Mouse (Mus musculus): ENCODE measurements at regions not wholly inside any gene's neighbourhood (a gene's known extent, or its start where the extent isn't known, plus 50 kb on each side); places are given as distances from the start of the nearest gene placed in this dataset.

DNA sequence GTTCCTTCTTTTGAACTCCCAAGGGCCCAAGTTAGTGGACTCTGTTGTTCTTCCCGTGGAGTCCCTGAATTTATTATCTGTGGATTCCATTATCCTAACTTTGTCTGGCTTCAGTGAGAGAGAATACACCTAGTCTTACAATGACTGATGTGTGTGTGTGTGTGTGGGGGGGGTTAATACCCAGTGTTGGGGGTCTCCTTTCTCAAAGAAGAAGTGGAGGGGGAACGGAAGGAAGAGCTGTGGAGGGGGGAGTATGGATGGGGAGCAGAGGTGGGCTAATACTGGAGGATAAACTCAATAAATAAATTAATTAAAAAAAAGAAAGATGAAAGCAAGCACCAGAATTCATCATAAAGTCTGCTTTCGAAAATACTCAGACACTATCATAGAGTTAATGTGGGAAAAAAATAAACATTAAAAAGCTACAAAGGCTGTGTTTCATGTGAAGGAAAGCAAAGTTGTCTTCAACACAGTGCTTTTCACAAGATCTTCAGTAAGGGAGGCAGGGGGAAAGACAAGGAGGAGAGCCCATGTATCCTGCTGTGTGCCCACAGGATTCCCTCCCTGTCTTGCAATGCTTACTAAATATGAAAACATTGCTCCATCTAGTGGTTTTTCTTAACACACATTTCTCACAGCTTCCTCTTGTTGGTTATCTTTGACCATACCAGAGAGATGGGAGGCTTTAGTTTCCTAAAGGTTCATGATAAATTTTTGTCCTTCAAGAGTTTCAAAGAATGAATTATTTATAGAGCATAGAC, 173.4 kb upstream of the A1bg start:
- 77% methylated on average over 3 of the region's 3 CpGs for WGBS
- H3K4me1 ChIP-seq: no peaks in the 10 kb centered on the region
- no peak overlapping the region for H3K9ac ChIP-seq
- H3K4me3 ChIP-seq: no peak overlapping the region
- H3K27me3 ChIP-seq (replicated peaks): no peaks in the 10 kb centered on the region
- H3K9me3 ChIP-seq: no peaks in the 10 kb centered on the region
- no peak overlapping the region for H3K27ac ChIP-seq (replicated peaks)
- no peaks in the 10 kb centered on the region for H3K36me3 ChIP-seq
- no peak for ATAC-seq (ENCODE audit: extremely low read depth, insufficient number of reproducible peaks, low FRiP score, low TSS enrichment)
- H3K4me2 ChIP-seq: no peak overlapping the region

GRCm38 (mm10) chr15:61055017-61055609, 132.3 kb upstream of the A1bg start:
- Histone ChIP-seq H3K4me1 (no peaks in the 10 kb centered on the region), H3K36me3 (no peaks in the 10 kb centered on the region), H3K4me3 (no peak overlapping the region), H3K4me2 (no peak overlapping the region), H3K27me3 (replicated peaks) (no peaks in the 10 kb centered on the region), H3K9ac (no peak overlapping the region), H3K27ac (replicated peaks) (no peak overlapping the region), H3K9me3 (no peaks in the 10 kb centered on the region)
- no peak for ATAC-seq (ENCODE audit: extremely low read depth, insufficient number of reproducible peaks, low FRiP score, low TSS enrichment)
- WGBS: 67% methylated on average over 7 of the region's 7 CpGs

GRCm38 (mm10) chr15:61051363-61051762, 128.6 kb upstream of the A1bg start:
- ATAC-seq (ENCODE audit: extremely low read depth, insufficient number of reproducible peaks, low FRiP score, low TSS enrichment): no peak
- H3K4me3 ChIP-seq: no peak overlapping the region
- H3K36me3 ChIP-seq: no peaks in the 10 kb centered on the region
- H3K9me3 ChIP-seq: no peaks in the 10 kb centered on the region
- no peak overlapping the region for H3K4me2 ChIP-seq
- H3K27me3 ChIP-seq (replicated peaks): no peaks in the 10 kb centered on the region
- no peak overlapping the region for H3K27ac ChIP-seq (replicated peaks)
- H3K9ac ChIP-seq: no peak overlapping the region
- H3K4me1 ChIP-seq: no peaks in the 10 kb centered on the region
- WGBS: 58% methylated on average over 4 of the region's 4 CpGs

DNA sequence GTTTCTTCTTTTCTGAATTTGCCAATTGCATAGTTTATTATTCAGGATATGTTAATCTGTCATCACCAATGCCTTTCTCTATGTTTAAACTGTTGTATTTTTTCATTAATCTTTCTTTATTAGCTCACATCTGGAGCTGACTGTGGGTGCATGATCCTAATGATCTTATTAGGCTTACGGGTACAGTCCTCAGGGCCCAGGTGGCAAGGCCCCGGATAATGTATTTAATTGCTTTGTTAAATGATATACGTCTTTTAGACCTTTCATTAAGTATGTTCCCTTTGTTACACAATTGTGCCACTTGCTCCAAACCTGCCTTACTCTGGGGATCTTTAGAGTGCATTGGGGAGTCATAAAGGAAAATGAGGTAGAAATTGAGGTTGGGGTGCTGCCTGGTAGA, 86.7 kb upstream of the A1bg start:
- H3K4me3 ChIP-seq: no peak overlapping the region
- H3K4me1 ChIP-seq: no peaks in the 10 kb centered on the region
- no peak overlapping the region for H3K9ac ChIP-seq
- H3K4me2 ChIP-seq: no peak overlapping the region
- no peaks in the 10 kb centered on the region for H3K36me3 ChIP-seq
- H3K27me3 ChIP-seq (replicated peaks): no peaks in the 10 kb centered on the region
- no peaks in the 10 kb centered on the region for H3K9me3 ChIP-seq
- no peak for ATAC-seq (ENCODE audit: extremely low read depth, insufficient number of reproducible peaks, low FRiP score, low TSS enrichment)
- 77% methylated on average over 3 of the region's 3 CpGs for WGBS
- H3K27ac ChIP-seq (replicated peaks): no peak overlapping the region

DNA sequence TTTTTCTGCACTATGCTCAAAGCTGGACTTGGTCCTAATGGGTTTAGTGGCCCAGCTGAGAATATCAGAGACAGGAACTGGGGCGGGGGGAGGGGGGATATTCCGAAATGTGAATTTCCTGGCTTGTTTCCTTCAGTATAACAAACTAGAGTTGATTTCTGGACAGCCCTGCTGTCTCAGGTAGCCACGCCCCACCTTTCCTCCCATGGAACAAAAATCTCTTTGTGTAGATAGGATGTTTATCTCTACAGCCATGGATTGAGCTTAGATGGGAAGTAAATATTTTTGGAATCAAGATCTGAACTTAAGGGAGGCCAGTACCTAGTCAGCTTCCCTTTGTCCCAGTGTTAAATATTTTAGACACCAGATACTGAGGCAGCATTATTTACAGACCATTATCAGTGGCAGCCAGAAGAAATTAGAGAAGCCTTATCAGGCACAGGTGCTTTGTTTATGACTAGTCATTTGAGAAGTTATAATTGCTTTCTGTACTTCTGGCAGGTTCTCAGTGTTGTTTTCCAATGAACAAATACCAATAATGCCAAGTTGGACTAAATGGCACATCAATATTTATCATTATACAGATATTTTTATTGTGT, 84.7 kb upstream of the A1bg start:
- no peaks in the 10 kb centered on the region for H3K9me3 ChIP-seq
- WGBS: 73% methylated on average over 3 of the region's 3 CpGs
- H3K9ac ChIP-seq: no peak overlapping the region
- H3K4me1 ChIP-seq: no peaks in the 10 kb centered on the region
- H3K36me3 ChIP-seq: no peaks in the 10 kb centered on the region
- no peak for ATAC-seq (ENCODE audit: extremely low read depth, insufficient number of reproducible peaks, low FRiP score, low TSS enrichment)
- H3K27ac ChIP-seq (replicated peaks): no peak overlapping the region
- H3K4me3 ChIP-seq: no peak overlapping the region
- no peaks in the 10 kb centered on the region for H3K27me3 ChIP-seq (replicated peaks)
- no peak overlapping the region for H3K4me2 ChIP-seq

GRCm38 (mm10) chr15:61006608-61007007, 83.8 kb upstream of the A1bg start:
- no peak overlapping the region for H3K27ac ChIP-seq (replicated peaks)
- H3K9me3 ChIP-seq: no peaks in the 10 kb centered on the region
- H3K9ac ChIP-seq: no peak overlapping the region
- ATAC-seq (ENCODE audit: extremely low read depth, insufficient number of reproducible peaks, low FRiP score, low TSS enrichment): no peak
- 67% methylated on average over 4 of the region's 4 CpGs for WGBS
- no peaks in the 10 kb centered on the region for H3K27me3 ChIP-seq (replicated peaks)
- H3K36me3 ChIP-seq: no peaks in the 10 kb centered on the region
- H3K4me2 ChIP-seq: no peak overlapping the region
- H3K4me3 ChIP-seq: no peak overlapping the region
- H3K4me1 ChIP-seq: no peaks in the 10 kb centered on the region

DNA sequence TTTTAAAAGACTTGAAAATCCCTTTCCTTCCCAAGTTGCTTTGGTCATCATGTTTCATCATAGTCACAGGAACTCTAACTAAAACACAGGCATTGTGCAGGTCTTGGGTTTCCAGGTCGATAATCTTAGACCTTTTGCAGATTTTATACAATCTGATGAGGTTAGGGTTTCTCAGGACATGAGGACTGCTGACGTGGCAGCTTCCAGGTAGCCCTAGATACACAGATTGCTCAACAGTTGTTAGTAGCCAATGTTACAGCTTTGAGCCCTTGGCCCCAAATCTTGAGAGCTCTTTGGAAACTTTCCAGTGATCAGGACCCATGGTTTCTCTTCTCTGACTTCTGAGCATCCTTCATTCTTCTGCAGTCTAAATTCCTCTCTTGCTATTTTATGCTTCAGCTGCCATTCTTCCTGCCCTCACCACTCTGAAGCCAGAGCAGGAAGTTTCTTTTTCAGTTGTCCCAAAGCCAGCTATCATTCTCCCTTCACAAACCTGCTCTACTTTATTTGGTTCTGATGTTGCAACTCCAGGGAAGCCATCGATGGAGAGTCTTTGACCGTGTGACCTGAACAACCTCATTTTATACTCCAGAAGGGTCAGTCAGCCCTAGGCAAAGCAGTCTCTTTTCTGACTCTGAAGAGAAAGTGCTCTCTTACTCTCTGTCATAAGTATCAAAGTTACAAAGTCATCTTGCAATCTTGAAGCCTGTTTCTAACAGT, 71.3 kb upstream of the A1bg start:
- Histone ChIP-seq H3K27me3 (replicated peaks) (no peaks in the 10 kb centered on the region), H3K9ac (no peak overlapping the region), H3K4me2 (no peak overlapping the region), H3K36me3 (no peaks in the 10 kb centered on the region), H3K4me3 (no peak overlapping the region), H3K4me1 (no peaks in the 10 kb centered on the region), H3K9me3 (no peaks in the 10 kb centered on the region), H3K27ac (replicated peaks) (no peak overlapping the region)
- WGBS: 70% methylated on average over 4 of the region's 4 CpGs
- ATAC-seq (ENCODE audit: extremely low read depth, insufficient number of reproducible peaks, low FRiP score, low TSS enrichment): no peak

GRCm38 (mm10) chr15:60993394-60993793, 70.6 kb upstream of the A1bg start:
- Histone ChIP-seq H3K4me1 (no peaks in the 10 kb centered on the region), H3K4me2 (no peak overlapping the region), H3K9ac (no peak overlapping the region), H3K4me3 (no peak overlapping the region), H3K27ac (replicated peaks) (no peak overlapping the region), H3K36me3 (no peaks in the 10 kb centered on the region), H3K27me3 (replicated peaks) (no peaks in the 10 kb centered on the region), H3K9me3 (no peaks in the 10 kb centered on the region)
- ATAC-seq (ENCODE audit: extremely low read depth, insufficient number of reproducible peaks, low FRiP score, low TSS enrichment): no peak; the same call in 1 of the 2 replicates
- WGBS: 78% methylated on average over 2 of the region's 2 CpGs

DNA sequence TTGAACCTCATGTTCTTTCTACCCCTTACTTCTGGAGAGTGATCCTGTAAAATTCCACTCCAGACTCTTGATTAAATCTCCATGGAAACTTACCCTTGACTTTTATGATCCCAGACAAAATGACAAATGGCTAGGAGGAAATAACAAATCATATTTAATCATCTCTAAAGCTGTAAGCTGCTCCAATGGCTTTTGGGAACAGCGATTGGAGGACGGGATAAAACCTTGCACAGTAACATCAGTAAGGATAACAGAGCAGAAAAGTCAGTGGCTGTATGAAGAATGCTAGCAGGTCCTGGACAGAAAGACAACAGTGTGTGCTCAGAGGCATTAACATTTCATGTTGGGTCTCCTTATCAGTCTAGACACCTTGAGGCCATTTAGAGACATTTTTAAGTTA, 59.8 kb upstream of the A1bg start:
- H3K27ac ChIP-seq (replicated peaks): no peak overlapping the region
- no peaks in the 10 kb centered on the region for H3K9me3 ChIP-seq
- WGBS: 64% methylated on average over 2 of the region's 2 CpGs
- H3K4me3 ChIP-seq: no peak overlapping the region
- no peaks in the 10 kb centered on the region for H3K27me3 ChIP-seq (replicated peaks)
- ATAC-seq (ENCODE audit: extremely low read depth, insufficient number of reproducible peaks, low FRiP score, low TSS enrichment): no peak
- H3K36me3 ChIP-seq: no peaks in the 10 kb centered on the region
- no peak overlapping the region for H3K9ac ChIP-seq
- no peaks in the 10 kb centered on the region for H3K4me1 ChIP-seq
- no peak overlapping the region for H3K4me2 ChIP-seq

All from heart, embryonic 13.5 days (tissue).